ENCODE assay signal across 32 mouse cellular contexts in the genomic region with DNA sequence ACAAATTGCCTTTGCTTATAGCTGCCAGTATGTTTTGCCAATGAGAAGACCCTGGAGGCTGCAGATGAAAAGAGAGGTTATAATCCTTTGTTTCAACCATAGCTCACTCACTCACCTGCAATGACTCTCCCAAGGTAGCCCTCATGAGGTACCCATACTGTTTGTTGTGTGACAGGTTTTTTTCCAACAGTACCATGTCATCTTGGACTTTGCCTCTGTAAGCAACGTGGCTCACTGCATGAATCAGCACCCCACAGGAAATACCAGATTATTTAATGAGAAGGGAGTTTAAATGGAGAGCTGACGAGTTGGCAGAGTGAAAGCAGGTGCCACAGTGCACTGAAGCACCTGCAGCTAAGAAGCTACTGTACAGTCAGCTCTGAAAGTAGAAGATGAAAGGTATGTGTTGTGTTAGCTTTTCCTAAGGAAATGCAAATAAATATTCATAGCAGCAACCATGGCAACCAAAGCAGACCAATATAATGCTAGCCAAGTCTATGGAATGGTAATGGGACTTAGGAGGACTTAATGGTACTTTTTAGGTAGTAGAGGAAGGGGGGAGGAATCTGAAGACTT. TPM values are rescaled to one million over a fixed set of nuclear protein-coding genes. Genes with fewer than 3 reads are reported as not detected.
DNase-seq lines count a peak whose midpoint lies in the region; ATAC-seq lines count a peak whose summit lies in the region.
"Had no signal": no experiment of that assay in that cellular context is flagged by ENCODE, and none has a peak within 500 bp of the region (broad histone marks: within the 10 kb centered on the region; RNA-seq: fewer than 3 reads in every experiment).

No protein-coding gene starts in this region.

- H3K9me3 ChIP-seq in midbrain, embryonic 13.5 days: no peaks in the 10 kb centered on the region
- H3K9me3 ChIP-seq in midbrain, embryonic 14.5 days (ENCODE audit: control insufficient read depth, low read length): no peaks in the 10 kb centered on the region
- H3K9me3 ChIP-seq in intestine, embryonic 15.5 days: no peaks in the 10 kb centered on the region
- H3K9me3 ChIP-seq in intestine, embryonic 16.5 days (ENCODE audit: control insufficient read depth, low read length): no peaks in the 10 kb centered on the region
- H3K9me3 ChIP-seq in stomach, embryonic 16.5 days (replicated peaks; ENCODE audit: control insufficient read depth, low read length): no peaks in the 10 kb centered on the region
- H3K9me3 ChIP-seq: forebrain, embryonic 10.5 days; forebrain, embryonic 13.5 days; heart, embryonic 12.5 days; heart, embryonic 15.5 days; hindbrain, embryonic 10.5 days; hindbrain, embryonic 13.5 days had no signal

- H3K4me1 ChIP-seq in midbrain, embryonic 13.5 days (replicated peaks): no peaks in the 10 kb centered on the region
- no peaks in the 10 kb centered on the region for H3K4me1 ChIP-seq in midbrain, embryonic 14.5 days (ENCODE audit: control insufficient read depth, insufficient read depth, low read length)
- H3K4me1 ChIP-seq in intestine, embryonic 15.5 days (replicated peaks): no peaks in the 10 kb centered on the region
- H3K4me1 ChIP-seq in intestine, embryonic 16.5 days (ENCODE audit: control insufficient read depth, insufficient read depth, low read length): no peaks in the 10 kb centered on the region
- no peaks in the 10 kb centered on the region for H3K4me1 ChIP-seq in stomach, embryonic 16.5 days (ENCODE audit: control insufficient read depth, insufficient read depth, low read length)
- H3K4me1 ChIP-seq: forebrain, embryonic 10.5 days; forebrain, embryonic 13.5 days; heart, embryonic 12.5 days; heart, embryonic 15.5 days; hindbrain, embryonic 10.5 days; hindbrain, embryonic 13.5 days had no signal

- no peak overlapping the region for H3K4me2 ChIP-seq in midbrain, embryonic 13.5 days (replicated peaks)
- H3K4me2 ChIP-seq in midbrain, embryonic 14.5 days (ENCODE audit: low read length): no peak overlapping the region
- no peak overlapping the region for H3K4me2 ChIP-seq in intestine, embryonic 15.5 days (replicated peaks)
- H3K4me2 ChIP-seq in intestine, embryonic 16.5 days (ENCODE audit: low read depth, low read length): no peak overlapping the region
- no peak overlapping the region for H3K4me2 ChIP-seq in stomach, embryonic 16.5 days (ENCODE audit: low read depth, low read length)
- H3K4me2 ChIP-seq: forebrain, embryonic 13.5 days; heart, embryonic 12.5 days; heart, embryonic 15.5 days; hindbrain, embryonic 13.5 days had no signal

- WGBS in midbrain, embryonic 13.5 days: 53% methylated on average over 2 of the region's 2 CpGs
- WGBS in midbrain, embryonic 14.5 days: 47% methylated on average over 2 of the region's 2 CpGs
- 31% methylated on average over 2 of the region's 2 CpGs for WGBS in intestine, embryonic 15.5 days
- WGBS in intestine, embryonic 16.5 days: 48% methylated on average over 2 of the region's 2 CpGs
- WGBS in stomach, embryonic 16.5 days: 33% methylated on average over 2 of the region's 2 CpGs

- no peaks in the 10 kb centered on the region for H3K36me3 ChIP-seq in midbrain, embryonic 13.5 days
- H3K36me3 ChIP-seq in midbrain, embryonic 14.5 days (ENCODE audit: control insufficient read depth, insufficient read depth, low read length): no peaks in the 10 kb centered on the region
- H3K36me3 ChIP-seq in intestine, embryonic 15.5 days: no peaks in the 10 kb centered on the region
- no peaks in the 10 kb centered on the region for H3K36me3 ChIP-seq in intestine, embryonic 16.5 days (ENCODE audit: control insufficient read depth, insufficient read depth, low read length)
- H3K36me3 ChIP-seq in stomach, embryonic 16.5 days (ENCODE audit: control insufficient read depth, insufficient read depth, low read length): no peaks in the 10 kb centered on the region
- H3K36me3 ChIP-seq: forebrain, embryonic 10.5 days; heart, embryonic 12.5 days; heart, embryonic 15.5 days; hindbrain, embryonic 10.5 days; hindbrain, embryonic 13.5 days had no signal

- no peak overlapping the region for H3K4me3 ChIP-seq in midbrain, embryonic 13.5 days (replicated peaks)
- H3K4me3 ChIP-seq in midbrain, embryonic 14.5 days (replicated peaks; ENCODE audit: low read depth, low read length): no peak overlapping the region
- no peak overlapping the region for H3K4me3 ChIP-seq in intestine, embryonic 15.5 days (replicated peaks)
- H3K4me3 ChIP-seq in intestine, embryonic 16.5 days (ENCODE audit: low read length): no peak overlapping the region
- no peak overlapping the region for H3K4me3 ChIP-seq in stomach, embryonic 16.5 days (replicated peaks; ENCODE audit: low read length)
- H3K4me3 ChIP-seq: forebrain, embryonic 10.5 days; forebrain, embryonic 13.5 days; gastrocnemius, adult 2 months; heart, embryonic 12.5 days; heart, embryonic 15.5 days; hindbrain, embryonic 10.5 days; hindbrain, embryonic 13.5 days had no signal

- 0 out of 2 replicates have a peak, but pooled peaks have one; percentile 17 for ATAC-seq in midbrain, embryonic 13.5 days
- no peak for ATAC-seq in midbrain, embryonic 14.5 days (ENCODE audit: low FRiP score, low TSS enrichment)
- peak; percentile 84 for ATAC-seq in intestine, embryonic 15.5 days
- ATAC-seq in intestine, embryonic 16.5 days: peak; percentile 60
- peak; percentile 79 for ATAC-seq in stomach, embryonic 16.5 days (ENCODE audit: insufficient read depth, low FRiP score)
- ATAC-seq: activated CD4-positive, CD25-positive, alpha-beta regulatory T cell, adult 4 months; CD4-positive, CD25-positive, alpha-beta regulatory T cell, adult 4 months; forebrain, embryonic 13.5 days; forebrain, embryonic 16.5 days; hindbrain, embryonic 16.5 days had no signal

- no peak overlapping the region for H3K27ac ChIP-seq in midbrain, embryonic 13.5 days
- no peak overlapping the region for H3K27ac ChIP-seq in midbrain, embryonic 14.5 days (replicated peaks; ENCODE audit: low read depth, low read length)
- H3K27ac ChIP-seq in intestine, embryonic 15.5 days: no peak overlapping the region
- no peak overlapping the region for H3K27ac ChIP-seq in intestine, embryonic 16.5 days (ENCODE audit: low read length)
- no peak overlapping the region for H3K27ac ChIP-seq in stomach, embryonic 16.5 days (ENCODE audit: low read length)
- H3K27ac ChIP-seq: forebrain, embryonic 10.5 days; forebrain, embryonic 13.5 days; gastrocnemius, adult 2 months; heart, embryonic 15.5 days; hindbrain, embryonic 10.5 days; hindbrain, embryonic 13.5 days had no signal

- H3K9ac ChIP-seq in midbrain, embryonic 13.5 days (replicated peaks): no peak overlapping the region
- no peak overlapping the region for H3K9ac ChIP-seq in midbrain, embryonic 14.5 days (replicated peaks; ENCODE audit: low read length)
- H3K9ac ChIP-seq in intestine, embryonic 15.5 days: no peak overlapping the region
- no peak overlapping the region for H3K9ac ChIP-seq in intestine, embryonic 16.5 days (ENCODE audit: low read depth, low read length)
- no peak overlapping the region for H3K9ac ChIP-seq in stomach, embryonic 16.5 days (ENCODE audit: low read length)
- H3K9ac ChIP-seq: forebrain, embryonic 13.5 days; heart, embryonic 12.5 days; heart, embryonic 15.5 days; hindbrain, embryonic 13.5 days had no signal

- no peak for DNase-seq in midbrain, embryonic 14.5 days
- DNase-seq in adrenal gland, postnatal 36 days: no peak
- DNase-seq in Muller cell, postnatal 12 days (ENCODE audit: inconsistent ontology term): no peak
- DNase-seq: adrenal gland, adult 8-10 months; adrenal gland, postnatal 25 days; cerebellum, adult 18-20 months; cerebellum, adult 9-10 months; cerebellum, postnatal 14 days; gastrocnemius, adult 2 months; gastrocnemius, postnatal 25 days; heart, adult 18-20 months; heart, postnatal 10 days; heart, postnatal 36 days had no signal

- H3K27me3 ChIP-seq in midbrain, embryonic 13.5 days: no peaks in the 10 kb centered on the region
- H3K27me3 ChIP-seq in midbrain, embryonic 14.5 days (ENCODE audit: control insufficient read depth, insufficient read depth, low read length): no peaks in the 10 kb centered on the region
- no peaks in the 10 kb centered on the region for H3K27me3 ChIP-seq in intestine, embryonic 15.5 days (replicated peaks)
- H3K27me3 ChIP-seq in intestine, embryonic 16.5 days (replicated peaks; ENCODE audit: control insufficient read depth, insufficient read depth, low read length): no peaks in the 10 kb centered on the region
- no peaks in the 10 kb centered on the region for H3K27me3 ChIP-seq in stomach, embryonic 16.5 days (ENCODE audit: control insufficient read depth, insufficient read depth, low read length)
- H3K27me3 ChIP-seq: forebrain, embryonic 13.5 days; heart, embryonic 12.5 days; heart, embryonic 15.5 days; hindbrain, embryonic 13.5 days had no signal

RNA-seq across cellular contexts. Expression of a gene that starts 56.8 kb away (rescaled TPM):
- polyA plus RNA-seq in midbrain, embryonic 13.5 days (2015; fragmentation: Nextera tagmentation; extraction: Ambion mirVana): not detected in 2 replicates
- not detected in 2 replicates for polyA plus RNA-seq in midbrain, embryonic 14.5 days (2014; fragmentation: Nextera tagmentation; extraction: Ambion mirVana)
- polyA plus RNA-seq in intestine, embryonic 15.5 days (2015; fragmentation: Nextera tagmentation; extraction: Ambion mirVana): not detected in 2 replicates
- polyA plus RNA-seq in intestine, embryonic 16.5 days (2015; fragmentation: Nextera tagmentation; extraction: Ambion mirVana): not detected in 2 replicates
- polyA plus RNA-seq in stomach, embryonic 16.5 days (2015; fragmentation: Nextera tagmentation; extraction: Ambion mirVana): not detected in 2 replicates
- total RNA-seq in adrenal gland, postnatal 36 days (2021): not detected
- total RNA-seq: adrenal gland, adult 8-10 months; adrenal gland, postnatal 25 days; gastrocnemius, adult 2 months; gastrocnemius, postnatal 25 days; heart, adult 18-20 months; heart, postnatal 10 days; heart, postnatal 36 days; MEL had no signal
- polyA plus RNA-seq: activated CD4-positive, CD25-positive, alpha-beta regulatory T cell, adult 4 months; C2C12; CD4-positive, CD25-positive, alpha-beta regulatory T cell, adult 4 months; embryonic facial prominence, embryonic 11.5 days; embryonic facial prominence, embryonic 14.5 days; forebrain, embryonic 10.5 days; forebrain, embryonic 13.5 days; forebrain, embryonic 16.5 days; gonadal fat pad, adult 2 months; heart, embryonic 12.5 days; heart, embryonic 15.5 days; hindbrain, embryonic 10.5 days; hindbrain, embryonic 13.5 days; hindbrain, embryonic 16.5 days had no signal
